ENCODE assay signal across 8 mouse cellular contexts in the genomic region with DNA sequence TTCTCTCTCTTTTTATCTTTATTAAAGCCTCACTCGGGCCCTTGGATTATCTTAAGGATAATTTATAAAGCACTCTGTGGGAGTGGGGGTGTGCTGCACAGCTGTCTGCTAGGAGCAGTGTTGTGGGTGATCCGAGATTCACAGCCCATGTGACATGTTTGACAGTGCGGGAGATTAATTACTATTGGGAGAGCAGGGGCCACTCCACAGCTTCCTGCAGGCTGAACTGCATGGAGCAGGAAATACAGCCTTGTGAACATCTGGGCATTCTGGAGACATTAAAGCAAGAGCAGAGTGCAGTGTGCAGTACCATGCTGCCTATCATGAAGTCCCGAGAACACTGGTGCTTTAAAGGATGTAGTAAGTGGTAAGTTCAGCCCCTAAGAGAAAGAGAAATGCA.
DNase-seq lines count a peak whose midpoint lies in the region; ATAC-seq and TF ChIP-seq lines count a peak whose summit lies in the region.

No protein-coding gene starts in this region.

- H3K36me3 ChIP-seq in lung, embryonic 14.5 days (ENCODE audit: insufficient read depth): no peaks in the 10 kb centered on the region
- H3K36me3 ChIP-seq in embryonic facial prominence, embryonic 13.5 days: no peaks in the 10 kb centered on the region
- H3K36me3 ChIP-seq in hindbrain, embryonic 10.5 days: no peaks in the 10 kb centered on the region

- H3K4me1 ChIP-seq in lung, embryonic 14.5 days (ENCODE audit: insufficient read depth): no peaks in the 10 kb centered on the region
- peaks cover 33% of the 10 kb centered on the region for H3K4me1 ChIP-seq in embryonic facial prominence, embryonic 13.5 days
- peaks cover 31% of the 10 kb centered on the region for H3K4me1 ChIP-seq in hindbrain, embryonic 10.5 days (replicated peaks)

- peak; percentile 71 for DNase-seq in lung, embryonic 14.5 days
- no peak for DNase-seq in lung, postnatal 25 days (ENCODE audit: low spot score)
- no peak for DNase-seq in hindbrain, embryonic 10.5 days (ENCODE audit: low spot score)
- DNase-seq in neural tube, embryonic 10.5 days (ENCODE audit: extremely low spot score, low spot score): peak; percentile 52
- DNase-seq in layer of hippocampus, postnatal 10 days (ENCODE audit: low spot score in 2 of 2): no peak
- DNase-seq in thymus, postnatal 25 days: no peak
- DNase-seq in cerebellum, adult 9-11 months: no peak

- H3K4me3 ChIP-seq in lung, embryonic 14.5 days (ENCODE audit: low read depth, low read length): no peak overlapping the region
- H3K4me3 ChIP-seq in embryonic facial prominence, embryonic 13.5 days: no peak overlapping the region
- H3K4me3 ChIP-seq in hindbrain, embryonic 10.5 days: no peak overlapping the region

- H3K9me3 ChIP-seq in lung, embryonic 14.5 days (ENCODE audit: low read depth, low read length): no peaks in the 10 kb centered on the region
- no peaks in the 10 kb centered on the region for H3K9me3 ChIP-seq in embryonic facial prominence, embryonic 13.5 days
- H3K9me3 ChIP-seq in hindbrain, embryonic 10.5 days: no peaks in the 10 kb centered on the region

- ATAC-seq in lung, embryonic 14.5 days (ENCODE audit: insufficient read depth): peak; percentile 92
- ATAC-seq in embryonic facial prominence, embryonic 13.5 days (ENCODE audit: insufficient number of reproducible peaks, insufficient read depth, low FRiP score, low TSS enrichment, low read depth): no peak

- TF ChIP-seq CTCF in lung, embryonic 14.5 days (IDR thresholded peaks at IDR 0.05; ENCODE audit: low read depth): no peak

- no peak overlapping the region for H3K9ac ChIP-seq in lung, embryonic 14.5 days
- no peak overlapping the region for H3K9ac ChIP-seq in embryonic facial prominence, embryonic 13.5 days

- H3K27ac ChIP-seq in lung, embryonic 14.5 days (ENCODE audit: low read depth): no peak overlapping the region
- H3K27ac ChIP-seq in embryonic facial prominence, embryonic 13.5 days: 0 out of 2 replicates have a peak overlapping the region, but pooled peaks have one; percentile 55
- H3K27ac ChIP-seq in hindbrain, embryonic 10.5 days: peak overlapping the region; percentile 53; the same call in 1 of the 2 replicates

- H3K27me3 ChIP-seq in lung, embryonic 14.5 days (ENCODE audit: insufficient read depth, low read length): no peaks in the 10 kb centered on the region
- no peaks in the 10 kb centered on the region for H3K27me3 ChIP-seq in embryonic facial prominence, embryonic 13.5 days
- no peaks in the 10 kb centered on the region for H3K27me3 ChIP-seq in hindbrain, embryonic 10.5 days (ENCODE audit: insufficient read depth, poor library complexity, severe bottlenecking)

- WGBS in lung, embryonic 14.5 days: 13% methylated on average over 4 of the region's 4 CpGs
- 21% methylated on average over 4 of the region's 4 CpGs for whole genome bisulfite sequencing in embryonic facial prominence, embryonic 13.5 days
- WGBS in hindbrain, embryonic 10.5 days: 43% methylated on average over 4 of the region's 4 CpGs

- peak overlapping the region; percentile 0; the same call in 1 of the 2 replicates for H3K4me2 ChIP-seq in lung, embryonic 14.5 days
- peak overlapping the region; percentile 20; the same call in 1 of the 2 replicates for H3K4me2 ChIP-seq in embryonic facial prominence, embryonic 13.5 days

Comparison
In these comparisons a context has a peak if more than half of its experiments do, and no peak if none do; other contexts are left out.
1. DNase-seq: peak in lung, embryonic 14.5 days (single experiment) and neural tube, embryonic 10.5 days (single experiment); none in lung, postnatal 25 days (single experiment), hindbrain, embryonic 10.5 days (single experiment), layer of hippocampus, postnatal 10 days (0 of 2), thymus, postnatal 25 days (single experiment) and cerebellum, adult 9-11 months (single experiment).